Comparison of ENCODE assay signal across 31 mouse cellular contexts in the genomic region with DNA sequence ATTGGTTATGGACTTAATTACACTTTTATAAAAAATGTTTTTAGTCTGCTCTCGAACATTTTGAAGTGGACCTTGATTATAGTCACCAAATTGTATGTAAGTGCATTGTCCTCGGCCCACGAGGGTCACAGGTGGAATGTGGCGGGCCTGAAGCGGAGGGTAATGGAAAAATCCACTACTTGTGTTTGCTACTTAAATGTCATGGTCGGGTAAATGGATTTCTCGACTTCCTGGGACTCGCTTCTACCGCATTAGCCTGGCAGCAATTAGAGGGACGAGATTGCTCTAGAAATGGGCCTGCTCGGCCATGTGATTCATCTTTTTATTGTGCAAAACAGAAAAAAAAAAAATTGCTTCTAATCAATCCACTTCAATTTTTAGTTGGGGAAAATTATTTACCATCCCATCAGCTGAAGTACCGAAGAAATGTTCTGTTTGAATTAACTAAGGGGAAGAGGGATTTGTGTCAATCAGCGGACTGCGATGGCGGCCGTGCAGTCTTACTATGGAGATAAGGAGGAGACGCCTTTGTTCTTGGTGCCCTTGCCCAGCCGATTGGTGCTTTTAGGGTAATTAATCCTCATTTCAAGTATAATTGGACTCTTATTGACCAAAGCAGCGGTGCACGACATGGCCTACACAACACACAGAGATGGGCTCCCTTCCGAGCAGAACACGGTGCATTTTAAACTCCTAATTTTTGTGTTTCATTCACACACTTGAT. TPM values are rescaled to one million over a fixed set of nuclear protein-coding genes. Genes with fewer than 3 reads are reported as not detected.
DNase-seq lines count a peak whose midpoint lies in the region; ATAC-seq lines count a peak whose summit lies in the region.
"Had no signal": no experiment of that assay in that cellular context is flagged by ENCODE, and none has a peak within 500 bp of the region (broad histone marks: within the 10 kb centered on the region; RNA-seq: fewer than 3 reads in every experiment).

No protein-coding gene starts in this region.

- no peak overlapping the region for H3K4me2 ChIP-seq in hindbrain, embryonic 12.5 days (replicated peaks)
- no peak overlapping the region for H3K4me2 ChIP-seq in hindbrain, embryonic 13.5 days
- peak overlapping the region; percentile 30 for H3K4me2 ChIP-seq in forebrain, embryonic 13.5 days
- no peak overlapping the region for H3K4me2 ChIP-seq in midbrain, embryonic 13.5 days (replicated peaks)
- H3K4me2 ChIP-seq: embryonic facial prominence, embryonic 12.5 days; heart, embryonic 11.5 days; limb, embryonic 15.5 days; liver, embryonic 13.5 days; neural tube, embryonic 15.5 days; stomach, embryonic 15.5 days had no signal

- H3K4me1 ChIP-seq in hindbrain, embryonic 12.5 days = peaks cover 6% of the 10 kb centered on the region
- peaks cover 4% of the 10 kb centered on the region for H3K4me1 ChIP-seq in hindbrain, embryonic 13.5 days (replicated peaks)
- peaks cover 25% of the 10 kb centered on the region for H3K4me1 ChIP-seq in forebrain, embryonic 13.5 days
- H3K4me1 ChIP-seq in midbrain, embryonic 13.5 days (replicated peaks) = peaks cover 18% of the 10 kb centered on the region
- H3K4me1 ChIP-seq: stomach, embryonic 15.5 days had no signal

- peak; percentile 24 for DNase-seq in embryo, embryonic 10 days (ENCODE audit: low spot score)
- DNase-seq in embryo, embryonic 11 days = no peak
- DNase-seq in kidney, adult 9 months = no peak
- DNase-seq in frontal cortex, postnatal 14 days (ENCODE audit: low spot score in 2 of 2) = no peak
- DNase-seq: adrenal gland, postnatal 10 days; cerebellum, adult 18-20 months; cerebellum, postnatal 10 days; gastrocnemius, postnatal 25 days; heart, adult 18-20 months; heart, postnatal 4 days; kidney, adult 18-20 months; layer of hippocampus, postnatal 36 days; left cerebral cortex, postnatal 4 days; liver, embryonic 13.5 days; lung, adult 18-20 months; lung, postnatal 4 days; retina, postnatal 1 day; right cerebral cortex, postnatal 14 days had no signal

- ATAC-seq in hindbrain, embryonic 12.5 days (ENCODE audit: low FRiP score) = 0 out of 2 replicates have a peak, but pooled peaks have one; percentile 43
- ATAC-seq in hindbrain, embryonic 13.5 days (ENCODE audit: low FRiP score) = no peak
- peak; percentile 36; the same call in 1 of the 2 replicates for ATAC-seq in forebrain, embryonic 13.5 days
- 0 out of 2 replicates have a peak, but pooled peaks have one; percentile 45 for ATAC-seq in midbrain, embryonic 13.5 days
- ATAC-seq: CD4-positive, CD25-positive, alpha-beta regulatory T cell, adult 4 months; hindbrain, embryonic 16.5 days; lung, postnatal 0 days had no signal

- 54% methylated on average over 22 of the region's 22 CpGs for WGBS in hindbrain, embryonic 12.5 days
- WGBS in hindbrain, embryonic 13.5 days = 47% methylated on average over 22 of the region's 22 CpGs
- 20% methylated on average over 22 of the region's 22 CpGs for WGBS in forebrain, embryonic 13.5 days
- WGBS in midbrain, embryonic 13.5 days = 26% methylated on average over 22 of the region's 22 CpGs

- H3K9ac ChIP-seq in hindbrain, embryonic 12.5 days = no peak overlapping the region
- H3K9ac ChIP-seq in hindbrain, embryonic 13.5 days = no peak overlapping the region
- no peak overlapping the region for H3K9ac ChIP-seq in forebrain, embryonic 13.5 days
- H3K9ac ChIP-seq in midbrain, embryonic 13.5 days (replicated peaks) = no peak overlapping the region
- H3K9ac ChIP-seq: embryonic facial prominence, embryonic 12.5 days; limb, embryonic 15.5 days; liver, embryonic 13.5 days; neural tube, embryonic 15.5 days; stomach, embryonic 15.5 days had no signal

- peaks cover 29% of the 10 kb centered on the region for H3K27me3 ChIP-seq in hindbrain, embryonic 12.5 days
- H3K27me3 ChIP-seq in hindbrain, embryonic 13.5 days = peaks cover 29% of the 10 kb centered on the region
- peaks cover 38% of the 10 kb centered on the region for H3K27me3 ChIP-seq in forebrain, embryonic 13.5 days
- H3K27me3 ChIP-seq in midbrain, embryonic 13.5 days = peaks cover 29% of the 10 kb centered on the region
- H3K27me3 ChIP-seq: stomach, embryonic 15.5 days had no signal

- no peak overlapping the region for H3K4me3 ChIP-seq in hindbrain, embryonic 12.5 days
- H3K4me3 ChIP-seq in hindbrain, embryonic 13.5 days = no peak overlapping the region
- no peak overlapping the region for H3K4me3 ChIP-seq in forebrain, embryonic 13.5 days
- H3K4me3 ChIP-seq in midbrain, embryonic 13.5 days (replicated peaks) = no peak overlapping the region
- H3K4me3 ChIP-seq: embryonic facial prominence, embryonic 12.5 days; limb, embryonic 15.5 days; liver, embryonic 13.5 days; megakaryocyte, embryonic 14.5 days; neural tube, embryonic 15.5 days; stomach, embryonic 15.5 days had no signal

- H3K36me3 ChIP-seq in hindbrain, embryonic 12.5 days = no peaks in the 10 kb centered on the region
- H3K36me3 ChIP-seq in hindbrain, embryonic 13.5 days = no peaks in the 10 kb centered on the region
- H3K36me3 ChIP-seq in forebrain, embryonic 13.5 days (ENCODE audit: poor library complexity, severe bottlenecking) = no peaks in the 10 kb centered on the region
- no peaks in the 10 kb centered on the region for H3K36me3 ChIP-seq in midbrain, embryonic 13.5 days
- H3K36me3 ChIP-seq: embryonic facial prominence, embryonic 12.5 days; limb, embryonic 15.5 days; liver, embryonic 13.5 days; neural tube, embryonic 15.5 days; stomach, embryonic 15.5 days had no signal

- H3K27ac ChIP-seq in hindbrain, embryonic 12.5 days = no peak overlapping the region
- no peak overlapping the region for H3K27ac ChIP-seq in hindbrain, embryonic 13.5 days
- H3K27ac ChIP-seq in forebrain, embryonic 13.5 days = no peak overlapping the region
- H3K27ac ChIP-seq in midbrain, embryonic 13.5 days = no peak overlapping the region
- H3K27ac ChIP-seq: embryonic facial prominence, embryonic 12.5 days; limb, embryonic 15.5 days; liver, embryonic 13.5 days; neural tube, embryonic 15.5 days; stomach, embryonic 15.5 days had no signal

- no peaks in the 10 kb centered on the region for H3K9me3 ChIP-seq in hindbrain, embryonic 12.5 days (replicated peaks)
- no peaks in the 10 kb centered on the region for H3K9me3 ChIP-seq in hindbrain, embryonic 13.5 days
- no peaks in the 10 kb centered on the region for H3K9me3 ChIP-seq in forebrain, embryonic 13.5 days (replicated peaks)
- no peaks in the 10 kb centered on the region for H3K9me3 ChIP-seq in midbrain, embryonic 13.5 days
- H3K9me3 ChIP-seq: embryonic facial prominence, embryonic 12.5 days; limb, embryonic 15.5 days; liver, embryonic 13.5 days; neural tube, embryonic 15.5 days; stomach, embryonic 15.5 days had no signal

RNA-seq across cellular contexts. Expression of a gene that starts 47.5 kb away (rescaled TPM):
- 1,934 and 2,030 TPM in 2 replicates for polyA plus RNA-seq in hindbrain, embryonic 12.5 days (2016; fragmentation: Nextera tagmentation; extraction: Ambion mirVana)
- polyA plus RNA-seq in hindbrain, embryonic 13.5 days (2015; fragmentation: Nextera tagmentation; extraction: Ambion mirVana) = 1,649 and 1,694 TPM in 2 replicates
- polyA plus RNA-seq in forebrain, embryonic 13.5 days (2015; fragmentation: Nextera tagmentation; extraction: Ambion mirVana) = 2,271 and 2,276 TPM in 2 replicates
- polyA plus RNA-seq in midbrain, embryonic 13.5 days (2015; fragmentation: Nextera tagmentation; extraction: Ambion mirVana) = 1,943 and 2,055 TPM in 2 replicates

RNA-seq across cellular contexts. Expression of a gene that starts 48.6 kb away (rescaled TPM):
- 29.6 and 32.1 TPM in 2 replicates for polyA plus RNA-seq in hindbrain, embryonic 12.5 days (2016; fragmentation: Nextera tagmentation; extraction: Ambion mirVana)
- 24.4 and 24.7 TPM in 2 replicates for polyA plus RNA-seq in hindbrain, embryonic 13.5 days (2015; fragmentation: Nextera tagmentation; extraction: Ambion mirVana)
- polyA plus RNA-seq in forebrain, embryonic 13.5 days (2015; fragmentation: Nextera tagmentation; extraction: Ambion mirVana) = 28.0 and 28.4 TPM in 2 replicates
- 23.4 and 26.0 TPM in 2 replicates for polyA plus RNA-seq in midbrain, embryonic 13.5 days (2015; fragmentation: Nextera tagmentation; extraction: Ambion mirVana)
